Mouse (Mus musculus): ENCODE results near the gene Aanat. TPM values are rescaled to one million over a fixed set of nuclear protein-coding genes. Genes with fewer than 3 reads are reported as not detected.
A peak's percentile ranks its signal among the peaks of the same experiment; 100 is the strongest.

Aanat gene
- total and polyA plus RNA-seq, 3 experiments = not detected

DNA sequence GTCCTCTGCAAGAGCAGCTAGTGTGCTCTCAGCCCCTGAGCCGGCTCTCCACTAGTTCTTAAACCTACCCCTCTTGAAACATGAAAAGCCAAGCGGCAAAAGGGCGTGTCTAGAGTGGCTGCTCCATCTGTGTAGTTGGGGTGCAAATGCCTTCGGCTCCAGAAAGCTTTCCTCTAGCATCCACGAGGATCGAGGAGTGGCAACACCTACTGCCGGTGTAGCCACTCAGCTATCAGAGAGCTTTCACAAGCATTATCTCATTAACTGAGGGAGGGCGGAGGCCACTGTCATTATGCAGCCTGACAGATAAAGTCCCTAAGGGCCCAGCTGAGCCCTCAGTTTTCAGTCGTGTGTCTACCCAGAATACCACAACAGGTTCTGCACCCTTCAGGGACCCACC lies 33.8 kb downstream of the Aanat start:
- H3K27ac ChIP-seq (ENCODE audit: insufficient read depth, low read depth) = no peak overlapping the region; the same call in 1 of the 2 replicates
- no peak overlapping the region for H3K4me3 ChIP-seq (replicated peaks in 1 of 3; ENCODE audit: low read depth in 2 of 3, low read length in 2 of 3, poor library complexity in 1 of 3)
- H3K9ac ChIP-seq (ENCODE audit: insufficient read depth, low read depth) = no peak overlapping the region
- peaks cover 69 to 91% of the 10 kb centered on the region in 2 experiments for H3K4me1 ChIP-seq (ENCODE audit: control insufficient read depth in 1 of 2, insufficient read depth in 2 of 2)
- DNase-seq (ENCODE audit: extremely low read depth) = peak; percentile 58
- in situ Hi-C loops (cut with MboI; ENCODE audit: low pct_ligation_motif_present, low pct_unique_long_range_greater_than_20kb, low sequenced_read_pairs) (no loop called here), dilution Hi-C loops (cut with MboI; ENCODE audit: extremely low pct_ligation_motif_present, extremely low pct_unique_long_range_greater_than_20kb, low sequenced_read_pairs) (no loop called here)
- no peaks in the 10 kb centered on the region for H3K27me3 ChIP-seq (replicated peaks)
- no peak for TF ChIP-seq UBTF (IDR thresholded peaks at IDR 0.05; ENCODE audit: low read depth, low read length)
- no peak for TF ChIP-seq CTCF (conservative IDR thresholded peaks at IDR 0.05 in 1 of 2, IDR thresholded peaks at IDR 0.05 in 1 of 2; ENCODE audit: low read depth in 2 of 2, low read length in 2 of 2)
- TF ChIP-seq MXI1 (IDR thresholded peaks at IDR 0.05; ENCODE audit: low read depth, low read length) = no peak; the same call in 1 of the 2 replicates
- TF ChIP-seq TCF12 (IDR thresholded peaks at IDR 0.05; ENCODE audit: low read depth, low read length) = no peak
- TF ChIP-seq SIN3A (IDR thresholded peaks at IDR 0.05; ENCODE audit: low read length) = peak; percentile 55; the same call in 1 of the 2 replicates
- no peak for TF ChIP-seq BHLHE40 (IDR thresholded peaks at IDR 0.05; ENCODE audit: low read depth, low read length)
- no peak for TF ChIP-seq NELFE (IDR thresholded peaks at IDR 0.05; ENCODE audit: low read depth, low read length)
- TF ChIP-seq TBP (conservative IDR thresholded peaks at IDR 0.05; ENCODE audit: low read depth, low read length) = no peak
- peaks cover 0 to 5% of the 10 kb centered on the region in 2 experiments for H3K36me3 ChIP-seq (replicated peaks in 1 of 2; ENCODE audit: control insufficient read depth in 1 of 2, insufficient read depth in 1 of 2, low read length in 1 of 2)
- peak overlapping the region; percentile 14; the same call in 1 of the 2 replicates for H3K4me2 ChIP-seq (ENCODE audit: insufficient read depth, low read depth, poor library complexity, severe bottlenecking)
- no peaks in the 10 kb centered on the region for H3K79me2 ChIP-seq (replicated peaks; ENCODE audit: control insufficient read depth, extremely low read depth, insufficient read depth, poor library complexity, severe bottlenecking)
- no peaks in the 10 kb centered on the region for H3K9me3 ChIP-seq (replicated peaks; ENCODE audit: low read length)

DNA sequence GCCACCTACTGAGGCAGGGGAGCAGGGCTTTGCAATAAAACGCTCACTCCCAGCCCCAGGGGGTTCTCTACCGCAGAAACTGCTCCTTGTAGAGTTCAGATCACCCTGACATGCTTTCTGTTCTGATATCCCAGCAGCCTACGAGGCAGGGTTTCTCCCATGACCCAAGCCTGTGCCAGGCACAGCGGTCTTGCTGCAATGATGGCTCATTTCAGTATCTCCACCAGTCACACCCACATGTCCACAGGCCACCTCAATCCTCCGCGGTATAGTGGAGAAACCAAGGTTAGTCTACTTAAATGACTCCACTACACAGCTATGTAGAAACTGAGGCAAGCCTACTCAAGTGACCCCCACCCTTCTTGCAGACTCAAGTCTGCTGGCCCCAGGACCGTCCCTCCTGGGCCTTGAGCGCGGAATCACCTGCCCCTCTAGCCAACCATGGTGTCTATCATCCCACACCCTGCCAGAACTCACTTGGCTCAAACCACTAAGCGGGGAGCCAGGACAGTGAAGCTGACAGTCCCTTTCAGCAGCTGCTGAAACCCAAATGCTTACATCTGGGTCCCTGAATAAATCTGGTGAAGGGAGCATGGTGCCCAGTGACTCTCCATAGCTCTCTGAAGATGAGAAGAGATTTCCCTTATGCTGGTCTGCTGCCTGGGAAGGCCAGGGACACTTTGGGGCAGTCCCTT lies 34.5 kb downstream of the Aanat start:
- Histone ChIP-seq H3K27me3 (replicated peaks) (no peaks in the 10 kb centered on the region), H3K4me2 (ENCODE audit: insufficient read depth, low read depth, poor library complexity, severe bottlenecking) (peak overlapping the region; percentile 14), H3K9me3 (replicated peaks; ENCODE audit: low read length) (no peaks in the 10 kb centered on the region), H3K27ac (ENCODE audit: insufficient read depth, low read depth) (no peak overlapping the region; the same call in 1 of the 2 replicates), H3K4me1 (ENCODE audit: control insufficient read depth in 1 of 2, insufficient read depth in 2 of 2) (peaks cover 70 to 91% of the 10 kb centered on the region in 2 experiments), H3K79me2 (replicated peaks; ENCODE audit: control insufficient read depth, extremely low read depth, insufficient read depth, poor library complexity, severe bottlenecking) (no peaks in the 10 kb centered on the region), H3K4me3 (replicated peaks in 1 of 3; ENCODE audit: low read depth in 2 of 3, low read length in 2 of 3, poor library complexity in 1 of 3) (peak overlapping the region in 1 of 3 experiments; percentile 10), H3K36me3 (replicated peaks in 1 of 2; ENCODE audit: control insufficient read depth in 1 of 2, insufficient read depth in 1 of 2, low read length in 1 of 2) (peaks cover 0 to 5% of the 10 kb centered on the region in 2 experiments), H3K9ac (ENCODE audit: insufficient read depth, low read depth) (no peak overlapping the region)
- in situ Hi-C loops (cut with MboI; ENCODE audit: low pct_ligation_motif_present, low pct_unique_long_range_greater_than_20kb, low sequenced_read_pairs) = no loop called here
- dilution Hi-C loops (cut with MboI; ENCODE audit: extremely low pct_ligation_motif_present, extremely low pct_unique_long_range_greater_than_20kb, low sequenced_read_pairs) = no loop called here
- TF ChIP-seq IRF4 (IDR thresholded peaks at IDR 0.05; ENCODE audit: low read depth, low read length) = peak; percentile 69
- 0 out of 2 replicates have a peak, but pooled peaks have one; percentile 14 for TF ChIP-seq UBTF (IDR thresholded peaks at IDR 0.05; ENCODE audit: low read depth, low read length)
- no peak for TF ChIP-seq CHD1 (IDR thresholded peaks at IDR 0.05; ENCODE audit: low read depth, low read length)
- TF ChIP-seq JUND (conservative IDR thresholded peaks at IDR 0.05; ENCODE audit: low read depth, low read length) = 0 out of 2 replicates have a peak, but pooled peaks have one; percentile 16
- TF ChIP-seq BHLHE40 (IDR thresholded peaks at IDR 0.05; ENCODE audit: low read depth, low read length) = 0 out of 2 replicates have a peak, but pooled peaks have one; percentile 34
- TF ChIP-seq MXI1 (IDR thresholded peaks at IDR 0.05; ENCODE audit: low read depth, low read length) = peak; percentile 54; the same call in 1 of the 2 replicates
- 0 out of 2 replicates have a peak, but pooled peaks have one; percentile 6 for TF ChIP-seq NRF1 (IDR thresholded peaks at IDR 0.05; ENCODE audit: low read depth, low read length)
- peak; percentile 53 for TF ChIP-seq EP300 (IDR thresholded peaks at IDR 0.05; ENCODE audit: low read length)
- peak; percentile 7 for TF ChIP-seq ETS1 (conservative IDR thresholded peaks at IDR 0.05; ENCODE audit: low read depth, low read length)
- no peak for TF ChIP-seq MYC (IDR thresholded peaks at IDR 0.05; ENCODE audit: low read depth, low read length)
- TF ChIP-seq SMC3 (IDR thresholded peaks at IDR 0.05; ENCODE audit: low read depth, low read length) = no peak
- DNase-seq (ENCODE audit: extremely low read depth) = peak; percentile 58
